Mouse (Mus musculus) lung, embryonic 16.5 days (tissue): ENCODE data around the gene Gpc5. TPM values are rescaled to one million over a fixed set of nuclear protein-coding genes. Genes with fewer than 3 reads are reported as not detected.

Source experiments
- ATAC-seq: fragments of 200-750 bp; cut with Nextera tagmentation; 2 replicates; pipeline ENCODE4 v1.8.0; 2017; ENCODE audit warnings: low read depth, mild to moderate bottlenecking, moderate library complexity
- H3K27ac ChIP-seq: fragments of 300-500 bp; sonication (generic); 2 replicates; pipeline ENCODE4 v1.5.1; 2014; ENCODE audit warnings: mild to moderate bottlenecking, control low read depth, low read length
- H3K27me3 ChIP-seq: fragments of 300-500 bp; sonication (generic); 2 replicates; pipeline ENCODE4 v1.6.1; 2014; ENCODE audit warnings: low read depth, low read length, mixed read lengths; ENCODE audit not compliant: control insufficient read depth, insufficient read depth
- H3K36me3 ChIP-seq: fragments of 300-500 bp; sonication (generic); 2 replicates; pipeline ENCODE4 v1.6.1; 2014; ENCODE audit warnings: low read length; ENCODE audit not compliant: control insufficient read depth, insufficient read depth
- H3K4me1 ChIP-seq: fragments of 300-500 bp; sonication (generic); replicated peaks from 2 replicates; pipeline ENCODE4 v1.6.1; 2014; ENCODE audit warnings: low read length, mixed read lengths; ENCODE audit not compliant: control insufficient read depth, insufficient read depth
- H3K4me2 ChIP-seq: fragments of 300-500 bp; sonication (generic); 2 replicates; pipeline ENCODE4 v1.6.1; 2014; ENCODE audit warnings: low read depth, low read length, control low read depth
- H3K4me3 ChIP-seq: fragments of 300-500 bp; sonication (generic); 2 replicates; pipeline ENCODE4 v1.5.1; 2014; ENCODE audit warnings: mild to moderate bottlenecking, low read length, control low read depth
- H3K9ac ChIP-seq: fragments of 300-500 bp; sonication (generic); 2 replicates; pipeline ENCODE4 v1.6.1; 2014; ENCODE audit warnings: low read length, control low read depth
- H3K9me3 ChIP-seq: fragments of 300-500 bp; sonication (generic); 2 replicates; pipeline ENCODE4 v1.6.1; 2016; ENCODE audit warnings: low read length; ENCODE audit not compliant: control insufficient read depth
- WGBS: fragments of 180-500 bp; shearing (Covaris S2); extraction: QIAGEN DNeasy Blood & Tissue Kit; methylation state at CpG from one replicate; pipeline ENCODE4 v1.1.7; 2014; 5-methylcytosine and 5-hydroxymethylcytosine counted together
- microRNA counts: library from miRNA; unstranded; fragments of <30 nt; microRNA quantifications from one replicate; lab custom pipeline; 2016
- microRNA-seq: library from miRNA; unstranded; fragments of <30 nt; microRNA quantifications from one replicate; pipeline ENCODE4, GENCODE M21; 2016
- polyA plus RNA-seq: library from polyadenylated mRNA; unstranded; fragments of >200 nt; fragmentation: Nextera tagmentation; extraction: Ambion mirVana; gene quantifications from 2 replicates; pipeline ENCODE4 v1.2.1, GENCODE M21; 2015

Gene Gpc5
- polyA plus RNA-seq, 1 experiment from 2014 or later = 0.11 TPM

- Histone ChIP-seq H3K27ac (no peak overlapping the region), H3K4me3 (no peak overlapping the region), H3K36me3 (no peaks in the 10 kb centered on the region), H3K9me3 (no peaks in the 10 kb centered on the region), H3K27me3 (no peaks in the 10 kb centered on the region), H3K4me1 (no peaks in the 10 kb centered on the region), H3K9ac (no peak overlapping the region), H3K4me2 (no peak overlapping the region)
- no peak for ATAC-seq
- WGBS = 45% methylated on average over 3 of the region's 3 CpGs
These were observed 1446.2 kb downstream of the Gpc5 start for GRCm38 (mm10) chr14:116538216-116538615.

- H3K27me3 ChIP-seq = no peaks in the 10 kb centered on the region
- no peak overlapping the region for H3K4me2 ChIP-seq
- no peaks in the 10 kb centered on the region for H3K9me3 ChIP-seq
- H3K4me3 ChIP-seq = no peak overlapping the region
- H3K27ac ChIP-seq = no peak overlapping the region
- no peak overlapping the region for H3K9ac ChIP-seq
- no peak for ATAC-seq
- H3K4me1 ChIP-seq = no peaks in the 10 kb centered on the region
- no peaks in the 10 kb centered on the region for H3K36me3 ChIP-seq
These were observed 1451.7 kb downstream of the Gpc5 start for GRCm38 (mm10) chr14:116543746-116544145.

- no peaks in the 10 kb centered on the region for H3K36me3 ChIP-seq
- 39% methylated on average over 5 of the region's 5 CpGs for WGBS
- no peaks in the 10 kb centered on the region for H3K4me1 ChIP-seq
- H3K4me3 ChIP-seq = no peak overlapping the region
- no peak overlapping the region for H3K4me2 ChIP-seq
- H3K27ac ChIP-seq = no peak overlapping the region
- H3K9me3 ChIP-seq = no peaks in the 10 kb centered on the region
- no peak overlapping the region for H3K9ac ChIP-seq
- H3K27me3 ChIP-seq = no peaks in the 10 kb centered on the region
- no peak for ATAC-seq
These were observed 1459.4 kb downstream of the Gpc5 start for GRCm38 (mm10) chr14:116551401-116551800.

- Histone ChIP-seq H3K9ac (no peak overlapping the region), H3K27ac (no peak overlapping the region), H3K4me1 (0 out of 2 replicates have a peak, but pooled peaks cover 4% of the 10 kb centered on the region), H3K27me3 (no peaks in the 10 kb centered on the region), H3K4me2 (no peak overlapping the region), H3K36me3 (no peaks in the 10 kb centered on the region), H3K9me3 (no peaks in the 10 kb centered on the region), H3K4me3 (no peak overlapping the region)
- ATAC-seq = no peak
- WGBS = 45% methylated on average over 7 of the region's 7 CpGs
These were observed 1461.3 kb downstream of the Gpc5 start for GRCm38 (mm10) chr14:116553316-116553715.

GRCm38 (mm10) chr14:116558141-116558800 lies 1466.3 kb downstream of the Gpc5 start:
- Histone ChIP-seq H3K4me3 (no peak overlapping the region), H3K4me2 (peak overlapping the region; percentile 15; the same call in 1 of the 2 replicates), H3K9ac (no peak overlapping the region), H3K9me3 (no peaks in the 10 kb centered on the region), H3K27ac (no peak overlapping the region), H3K27me3 (no peaks in the 10 kb centered on the region), H3K4me1 (peaks cover 6% of the 10 kb centered on the region; the same call in 1 of the 2 replicates), H3K36me3 (no peaks in the 10 kb centered on the region)
- 45% methylated on average over 9 of the region's 9 CpGs for WGBS
- ATAC-seq = peak; percentile 82

- Histone ChIP-seq H3K4me3 (no peak overlapping the region), H3K27ac (no peak overlapping the region), H3K4me1 (peaks cover 6% of the 10 kb centered on the region; the same call in 1 of the 2 replicates), H3K36me3 (no peaks in the 10 kb centered on the region), H3K4me2 (no peak overlapping the region), H3K9ac (no peak overlapping the region), H3K9me3 (no peaks in the 10 kb centered on the region), H3K27me3 (no peaks in the 10 kb centered on the region)
- ATAC-seq = peak; percentile 62; the same call in 1 of the 2 replicates
- WGBS = 41% methylated on average over 1 of the region's 1 CpGs
These were observed 1468.0 kb downstream of the Gpc5 start for GRCm38 (mm10) chr14:116559990-116560389.

MicroRNA genes within 50 kb of the gene (microRNA counts, 519-probe panel; counts per million panel counts)
- microRNA mmu-miR-18a (lab: Ali Mortazavi, UCI) (3,366 counts per million, percentile 66 among the panel's probes with 10 or more counts), microRNA mmu-miR-19a (lab: Ali Mortazavi, UCI) (5,251 counts per million, percentile 97 among the panel's probes with 10 or more counts), microRNA mmu-miR-19b (lab: Ali Mortazavi, UCI) (4,721 counts per million, percentile 93 among the panel's probes with 10 or more counts), microRNA mmu-miR-20a+mmu-miR-20b (lab: Ali Mortazavi, UCI) (5,421 counts per million, percentile 99 among the panel's probes with 10 or more counts), microRNA mmu-miR-92a (lab: Ali Mortazavi, UCI) (2,305 counts per million, percentile 40 among the panel's probes with 10 or more counts)

Small RNA genes lying within 50 kb of the gene (microRNA-seq; reads per million reads assigned to microRNA genes)
- gene Mir17 (24,748 reads per million, percentile 97 among the genes with 10 or more reads in this experiment), gene Mir18 (4,034 reads per million, percentile 89 among the genes with 10 or more reads in this experiment), gene Mir19a (61.4 reads per million, percentile 44 among the genes with 10 or more reads in this experiment), gene Mir19b-1 (14.6 reads per million, percentile 30 among the genes with 10 or more reads in this experiment), gene Mir20a (9,378 reads per million, percentile 94 among the genes with 10 or more reads in this experiment), gene Mir92-1 (3,288 reads per million, percentile 86 among the genes with 10 or more reads in this experiment)
